32 mouse cellular contexts compared by ENCODE assay signal in genomic region chr5:43300979-43301378, GRCm38 (mm10).
"Had no signal": no experiment of that assay in that cellular context is flagged by ENCODE, and none has a peak within 500 bp of the region (broad histone marks: within the 10 kb centered on the region; RNA-seq: fewer than 3 reads in every experiment).

No protein-coding gene starts in this region.

- H3K36me3 ChIP-seq: heart, embryonic 10.5 days; heart, embryonic 12.5 days; heart, embryonic 13.5 days; heart, embryonic 15.5 days; hindbrain, embryonic 10.5 days; hindbrain, embryonic 12.5 days; hindbrain, embryonic 13.5 days; hindbrain, embryonic 15.5 days; intestine, embryonic 15.5 days; kidney, embryonic 15.5 days had no signal

- H3K27me3 ChIP-seq: heart, embryonic 12.5 days; heart, embryonic 13.5 days; heart, embryonic 15.5 days; hindbrain, embryonic 12.5 days; hindbrain, embryonic 13.5 days; hindbrain, embryonic 15.5 days; intestine, embryonic 15.5 days; kidney, embryonic 15.5 days had no signal

- H3K4me1 ChIP-seq: hindbrain, embryonic 10.5 days; hindbrain, embryonic 13.5 days; hindbrain, embryonic 15.5 days; intestine, embryonic 15.5 days; kidney, embryonic 15.5 days had no signal

- DNase-seq: heart, postnatal 10 days; heart, postnatal 14 days; heart, postnatal 36 days; heart, postnatal 4 days; kidney, adult 11 months; kidney, adult 18-20 months; kidney, adult 2 months; kidney, adult 8-10 months; kidney, adult 9 months; kidney, postnatal 10 days; kidney, postnatal 14 days; kidney, postnatal 25 days; kidney, postnatal 36 days; kidney, postnatal 4 days; layer of hippocampus, adult 9-11 months; layer of hippocampus, postnatal 36 days had no signal

- ATAC-seq: hindbrain, embryonic 16.5 days; hindbrain, postnatal 0 days; inflammation-experienced regulatory T-cells, adult 6 months; intestine, embryonic 15.5 days; intestine, embryonic 16.5 days; intestine, postnatal 0 days had no signal

- H3K9me3 ChIP-seq: heart, embryonic 10.5 days; heart, embryonic 12.5 days; heart, embryonic 13.5 days; heart, embryonic 15.5 days; hindbrain, embryonic 10.5 days; hindbrain, embryonic 12.5 days; hindbrain, embryonic 13.5 days; hindbrain, embryonic 15.5 days; intestine, embryonic 15.5 days; kidney, embryonic 15.5 days had no signal

- H3K4me3 ChIP-seq: heart, embryonic 10.5 days; heart, embryonic 12.5 days; heart, embryonic 13.5 days; heart, embryonic 15.5 days; hindbrain, embryonic 10.5 days; hindbrain, embryonic 12.5 days; hindbrain, embryonic 13.5 days; hindbrain, embryonic 15.5 days; intestine, embryonic 15.5 days; kidney, embryonic 15.5 days; layer of hippocampus, adult 2 months had no signal
